Mouse (Mus musculus): Measurements from ENCODE around the gene Ptprm.

DNA sequence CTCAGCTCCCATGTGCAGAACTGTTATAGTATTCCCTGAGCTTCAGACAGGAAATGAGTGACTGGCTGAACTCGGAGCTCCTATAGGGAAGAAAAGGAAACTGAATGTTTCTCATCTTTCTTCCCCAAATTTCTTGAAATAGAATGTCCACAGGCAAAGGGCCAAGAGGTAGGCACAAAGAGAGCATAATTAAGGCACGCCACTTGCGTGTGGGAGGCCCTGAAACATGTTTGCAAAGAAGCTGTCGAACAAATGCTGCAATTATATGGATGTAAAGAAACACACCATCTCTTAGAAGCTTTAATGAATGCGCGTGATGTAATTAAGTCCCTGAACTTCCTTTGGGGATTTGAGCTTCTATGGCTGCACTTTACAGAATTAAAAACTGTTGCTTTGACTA, 341.0 kb downstream of the Ptprm start:
- TF ChIP-seq CTCF (IDR thresholded peaks at IDR 0.05; ENCODE audit: low read depth) (no peak), EP300 (IDR thresholded peaks at IDR 0.05; ENCODE audit: low read depth) (no peak)

All from liver, embryonic 14.5 days (tissue).